Mouse (Mus musculus) intestine, embryonic 16.5 days (tissue): ENCODE results near the gene Elk4. TPM values are rescaled to one million over a fixed set of nuclear protein-coding genes. Genes with fewer than 3 reads are reported as not detected.

Experiments used
- ATAC-seq: fragments of 200-750 bp; cut with Nextera tagmentation; 2 replicates; pipeline ENCODE4 v1.8.0; 2017; ENCODE audit warnings: moderate TSS enrichment, moderate library complexity
- H3K27ac ChIP-seq: fragments of 300-500 bp; sonication (generic); 2 replicates; pipeline ENCODE4 v1.5.1; 2014; ENCODE audit warnings: mild to moderate bottlenecking, low read length
- H3K27me3 ChIP-seq: fragments of 300-500 bp; sonication (generic); replicated peaks from 2 replicates; pipeline ENCODE4 v1.6.1; 2014; ENCODE audit warnings: low read length, control low read depth, mixed read lengths; ENCODE audit not compliant: control insufficient read depth, insufficient read depth
- H3K36me3 ChIP-seq: fragments of 300-500 bp; sonication (generic); 2 replicates; pipeline ENCODE4 v1.6.1; 2014; ENCODE audit warnings: low read length, control low read depth; ENCODE audit not compliant: control insufficient read depth, insufficient read depth
- H3K4me1 ChIP-seq: fragments of 300-500 bp; sonication (generic); 2 replicates; pipeline ENCODE4 v1.6.1; 2014; ENCODE audit warnings: low read length, control low read depth, mixed read lengths; ENCODE audit not compliant: control insufficient read depth, insufficient read depth
- H3K4me2 ChIP-seq: fragments of 300-500 bp; sonication (generic); 2 replicates; pipeline ENCODE4 v1.6.1; 2014; ENCODE audit warnings: low read depth, low read length, control low read depth
- H3K4me3 ChIP-seq: fragments of 300-500 bp; sonication (generic); 2 replicates; pipeline ENCODE4 v1.5.1; 2014; ENCODE audit warnings: mild to moderate bottlenecking, low read length
- H3K9ac ChIP-seq: fragments of 300-500 bp; sonication (generic); 2 replicates; pipeline ENCODE4 v1.6.1; 2014; ENCODE audit warnings: low read depth, low read length
- H3K9me3 ChIP-seq: fragments of 300-500 bp; sonication (generic); 2 replicates; pipeline ENCODE4 v1.6.1; 2016; ENCODE audit warnings: low read length, control low read depth; ENCODE audit not compliant: control insufficient read depth
- WGBS: fragments of 180-500 bp; shearing (Covaris S2); extraction: QIAGEN DNeasy Blood & Tissue Kit; methylation state at CpG from one replicate; pipeline ENCODE4 v1.1.7; 2014; 5-methylcytosine and 5-hydroxymethylcytosine counted together
- polyA plus RNA-seq: library from polyadenylated mRNA; unstranded; fragments of >200 nt; fragmentation: Nextera tagmentation; extraction: Ambion mirVana; gene quantifications from 2 replicates; pipeline ENCODE4 v1.2.1, GENCODE M21; 2015

The Elk4 gene
- polyA plus RNA-seq, 1 experiment from 2014 or later: 13.2 TPM

DNA sequence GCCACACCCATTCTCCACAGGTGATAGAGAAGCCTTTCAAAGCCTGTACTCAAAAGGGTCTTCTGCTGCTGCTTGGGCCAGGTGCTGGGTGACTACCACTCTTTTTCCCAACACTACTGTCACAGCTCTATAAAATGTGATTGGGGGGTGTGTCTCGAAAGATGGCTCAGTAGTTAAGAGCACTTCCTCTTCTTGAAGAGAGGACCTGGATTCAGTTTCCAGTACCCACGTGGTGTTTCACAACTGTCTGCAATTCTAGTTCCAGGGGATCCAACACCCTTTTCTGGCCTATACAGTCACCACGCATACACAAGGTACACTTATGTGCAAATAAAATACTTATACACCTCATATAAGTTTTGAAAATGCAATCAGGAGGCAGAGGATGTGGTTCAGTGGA is 47.0 kb downstream of the Elk4 start:
- 69% methylated on average over 3 of the region's 3 CpGs for WGBS

DNA sequence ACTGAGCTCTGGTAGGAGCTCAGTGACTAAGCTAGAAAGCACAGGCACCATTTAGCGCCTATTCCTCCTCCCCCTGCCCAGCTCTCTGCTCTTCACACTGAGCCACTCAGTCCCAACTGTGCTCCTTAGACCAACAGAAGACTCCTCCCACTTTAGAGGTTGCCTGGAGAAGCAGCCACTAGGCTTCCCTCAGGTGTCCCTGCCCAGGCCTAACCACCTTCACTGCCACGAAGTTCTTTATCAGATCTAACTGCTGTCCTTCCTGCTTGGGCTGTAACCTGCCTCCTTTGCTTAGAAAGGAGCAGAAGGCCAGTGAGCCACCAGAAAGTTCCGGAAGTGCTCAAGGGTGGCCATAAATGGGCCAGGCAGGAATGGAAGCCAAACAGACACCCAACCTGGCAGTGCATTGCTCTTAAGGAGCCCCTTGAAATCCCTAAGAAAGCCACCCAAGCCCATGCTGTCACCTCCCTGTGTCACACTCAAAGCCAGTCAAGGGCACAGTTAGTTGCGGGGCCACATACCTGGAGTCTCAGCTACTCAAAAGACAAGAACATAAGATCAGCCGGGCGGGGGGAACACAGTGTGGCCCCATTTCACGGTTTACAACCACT is 47.8 kb downstream of the Elk4 start:
- Histone ChIP-seq H3K9me3 (no peaks in the 10 kb centered on the region), H3K4me1 (peaks cover 8% of the 10 kb centered on the region), H3K4me3 (no peak overlapping the region), H3K36me3 (no peaks in the 10 kb centered on the region), H3K4me2 (no peak overlapping the region), H3K9ac (no peak overlapping the region), H3K27ac (no peak overlapping the region), H3K27me3 (no peaks in the 10 kb centered on the region)
- peak; percentile 70 for ATAC-seq
- WGBS: 79% methylated on average over 7 of the region's 7 CpGs

More for the DNA sequence above, 47.0 kb downstream of the Elk4 start:
- no peaks in the 10 kb centered on the region for H3K9me3 ChIP-seq
- H3K27me3 ChIP-seq: no peaks in the 10 kb centered on the region
- no peak overlapping the region for H3K9ac ChIP-seq
- no peak overlapping the region for H3K4me3 ChIP-seq
- no peak overlapping the region for H3K4me2 ChIP-seq
- peaks cover 8% of the 10 kb centered on the region for H3K4me1 ChIP-seq
- no peak for ATAC-seq
- H3K36me3 ChIP-seq: no peaks in the 10 kb centered on the region
- no peak overlapping the region for H3K27ac ChIP-seq

GRCm38 (mm10) chr1:132058558-132058957 is 51.2 kb downstream of the Elk4 start:
- H3K9ac ChIP-seq: no peak overlapping the region
- ATAC-seq: peak; percentile 53
- peaks cover 8% of the 10 kb centered on the region for H3K4me1 ChIP-seq
- no peaks in the 10 kb centered on the region for H3K9me3 ChIP-seq
- no peaks in the 10 kb centered on the region for H3K36me3 ChIP-seq
- 76% methylated on average over 5 of the region's 5 CpGs for WGBS
- no peaks in the 10 kb centered on the region for H3K27me3 ChIP-seq
- no peak overlapping the region for H3K4me2 ChIP-seq
- H3K27ac ChIP-seq: peak overlapping the region; percentile 63
- H3K4me3 ChIP-seq: no peak overlapping the region

DNA sequence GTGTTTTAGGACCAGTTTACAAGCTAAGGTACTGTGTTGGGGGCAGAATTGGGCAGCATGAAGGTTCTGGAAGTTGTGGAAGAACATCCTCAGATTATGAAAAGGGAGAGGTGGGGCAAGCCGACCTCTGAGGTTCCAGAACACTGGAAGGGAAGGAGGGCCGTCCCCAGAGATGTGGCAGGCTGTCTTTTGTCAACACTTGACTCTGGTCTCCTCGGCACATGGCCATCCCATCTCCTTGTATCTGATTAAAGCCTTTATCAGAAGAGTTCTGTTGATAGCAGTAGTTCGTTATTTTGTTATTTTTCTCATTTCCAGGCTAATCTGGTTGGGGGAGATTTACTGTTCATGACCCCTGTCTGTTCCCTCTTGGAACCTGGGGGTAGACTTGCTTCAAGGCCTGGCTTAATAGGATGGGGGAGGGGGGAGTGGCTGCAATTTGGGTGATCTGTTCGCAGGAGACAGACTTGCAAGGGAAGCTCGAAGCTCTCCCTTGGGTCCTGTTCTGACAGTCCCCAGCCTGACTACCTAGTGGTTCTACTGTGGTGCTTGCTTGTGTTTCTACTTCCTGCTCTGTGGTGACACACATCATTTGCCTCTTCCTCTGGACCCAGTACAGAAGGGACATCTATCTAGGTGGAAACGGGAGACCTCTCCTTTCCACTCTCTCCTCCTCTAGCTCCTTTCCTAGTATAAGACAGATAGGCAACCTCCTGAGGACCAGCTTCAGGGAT is 52.8 kb downstream of the Elk4 start:
- no peak overlapping the region for H3K27ac ChIP-seq
- H3K4me3 ChIP-seq: no peak overlapping the region
- H3K9ac ChIP-seq: no peak overlapping the region
- no peak overlapping the region for H3K4me2 ChIP-seq
- peaks cover 8% of the 10 kb centered on the region for H3K4me1 ChIP-seq
- H3K27me3 ChIP-seq: no peaks in the 10 kb centered on the region
- no peaks in the 10 kb centered on the region for H3K9me3 ChIP-seq
- 56% methylated on average over 7 of the region's 7 CpGs for WGBS
- no peak for ATAC-seq
- no peaks in the 10 kb centered on the region for H3K36me3 ChIP-seq

- peak; percentile 77 for ATAC-seq
- no peak overlapping the region for H3K9ac ChIP-seq
- no peak overlapping the region for H3K4me2 ChIP-seq
- H3K27me3 ChIP-seq: peaks cover 7% of the 10 kb centered on the region
- H3K27ac ChIP-seq: peak overlapping the region; percentile 72
- 38% methylated on average over 6 of the region's 6 CpGs for WGBS
- no peaks in the 10 kb centered on the region for H3K36me3 ChIP-seq
- H3K4me3 ChIP-seq: no peak overlapping the region
- no peaks in the 10 kb centered on the region for H3K9me3 ChIP-seq
- peaks cover 8% of the 10 kb centered on the region for H3K4me1 ChIP-seq
These were observed 54.5 kb downstream of the Elk4 start for GRCm38 (mm10) chr1:132061750-132062541.

- no peak overlapping the region for H3K4me2 ChIP-seq
- H3K9me3 ChIP-seq: no peaks in the 10 kb centered on the region
- H3K27ac ChIP-seq: no peak overlapping the region
- H3K4me1 ChIP-seq: peaks cover 13% of the 10 kb centered on the region
- 82% methylated on average over 4 of the region's 4 CpGs for WGBS
- H3K4me3 ChIP-seq: no peak overlapping the region
- no peak for ATAC-seq
- no peak overlapping the region for H3K9ac ChIP-seq
- no peaks in the 10 kb centered on the region for H3K36me3 ChIP-seq
- peaks cover 14% of the 10 kb centered on the region for H3K27me3 ChIP-seq
These were observed 55.7 kb downstream of the Elk4 start for GRCm38 (mm10) chr1:132063096-132063495.

GRCm38 (mm10) chr1:132065001-132065400 is 57.6 kb downstream of the Elk4 start:
- Histone ChIP-seq H3K9ac (no peak overlapping the region), H3K27ac (no peak overlapping the region), H3K27me3 (peaks cover 24% of the 10 kb centered on the region), H3K4me2 (no peak overlapping the region), H3K4me3 (no peak overlapping the region), H3K36me3 (no peaks in the 10 kb centered on the region), H3K4me1 (peaks cover 7% of the 10 kb centered on the region), H3K9me3 (no peaks in the 10 kb centered on the region)
- 69% methylated on average over 1 of the region's 1 CpGs for WGBS
- no peak for ATAC-seq

GRCm38 (mm10) chr1:132065475-132066172 is 58.2 kb downstream of the Elk4 start:
- no peak overlapping the region for H3K4me3 ChIP-seq
- WGBS: 83% methylated on average over 8 of the region's 8 CpGs
- ATAC-seq: no peak

More at GRCm38 (mm10) chr1:132065475-132066172, 58.2 kb downstream of the Elk4 start:
- H3K36me3 ChIP-seq: no peaks in the 10 kb centered on the region
- no peak overlapping the region for H3K9ac ChIP-seq
- H3K4me2 ChIP-seq: no peak overlapping the region
- peaks cover 7% of the 10 kb centered on the region for H3K4me1 ChIP-seq
- no peaks in the 10 kb centered on the region for H3K9me3 ChIP-seq
- H3K27me3 ChIP-seq: peaks cover 26% of the 10 kb centered on the region
- no peak overlapping the region for H3K27ac ChIP-seq
